Mouse (Mus musculus) ES-E14 (cell line): ENCODE results near the gene Palm3. TPM values are rescaled to one million over a fixed set of nuclear protein-coding genes. Genes with fewer than 3 reads are reported as not detected.

Source experiments
- DNase-seq: peaks from one replicate; pipeline ENCODE4 v3.0.0-alpha.2; 2013; ENCODE audit warnings: low read depth, low spot score
- H3K27ac ChIP-seq: 2 replicates; pipeline ENCODE4 v1.5.1; 2012; ENCODE audit warnings: low read depth, mild to moderate bottlenecking, low read length, moderate library complexity, mixed read lengths; ENCODE audit not compliant: poor library complexity, insufficient read depth, severe bottlenecking
- H3K36me3 ChIP-seq: 2 replicates; pipeline ENCODE4 v1.6.1; 2012; ENCODE audit warnings: mild to moderate bottlenecking, low read length, moderate library complexity, mixed read lengths; ENCODE audit not compliant: control insufficient read depth, poor library complexity, insufficient read depth, severe bottlenecking
- H3K4me1 ChIP-seq, 2 experiments: fragments of 150-350 bp in 1 of 2; sonication (generic) in 1 of 2; 2 replicates each; pipeline ENCODE4 v1.6.1; 2012; ENCODE audit warnings: low read length in 2 of 2, mild to moderate bottlenecking in 1 of 2, mixed read lengths in 1 of 2; ENCODE audit not compliant: control insufficient read depth in 2 of 2, insufficient read depth in 2 of 2, poor library complexity in 1 of 2
- H3K4me3 ChIP-seq, 2 experiments: fragments of 150-350 bp in 1 of 2; sonication (generic) in 1 of 2; 2 replicates each; pipeline ENCODE4 v1.5.1; 2012; ENCODE audit warnings: low read length in 2 of 2, low read depth in 1 of 2, mild to moderate bottlenecking in 1 of 2, mixed read lengths in 1 of 2; ENCODE audit not compliant: insufficient read depth in 1 of 2, poor library complexity in 1 of 2, severe bottlenecking in 1 of 2
- H3K9ac ChIP-seq: 2 replicates; pipeline ENCODE4 v1.6.1; 2012; ENCODE audit warnings: low read depth, mild to moderate bottlenecking, low read length, mixed read lengths; ENCODE audit not compliant: poor library complexity, insufficient read depth, severe bottlenecking
- H3K9me3 ChIP-seq: fragments of 150-350 bp; sonication (generic); 2 replicates; pipeline ENCODE4 v1.6.1; 2012; ENCODE audit warnings: low read depth, mild to moderate bottlenecking, low read length; ENCODE audit not compliant: control insufficient read depth, insufficient read depth
- CHD2 ChIP-seq: IDR thresholded peaks from 2 replicates; pipeline ENCODE4 v1.6.1; 2014; ENCODE audit warnings: mild to moderate bottlenecking, low read depth, low read length, inconsistent platforms
- HCFC1 ChIP-seq: IDR thresholded peaks from 2 replicates; pipeline ENCODE4 v1.6.1; 2012; ENCODE audit warnings: low read length, inconsistent platforms, borderline replicate concordance; ENCODE audit not compliant: insufficient read depth
- MAFK ChIP-seq: IDR thresholded peaks from 2 replicates; pipeline ENCODE4 v1.6.1; 2014; ENCODE audit warnings: mild to moderate bottlenecking, low read depth, low read length, inconsistent platforms; ENCODE audit not compliant: insufficient read depth
- ZC3H11A ChIP-seq: IDR thresholded peaks from 2 replicates; pipeline ENCODE4 v1.6.1; 2012; ENCODE audit warnings: low read depth, mild to moderate bottlenecking, inconsistent platforms, low read length, borderline replicate concordance
- ZNF384 ChIP-seq: IDR thresholded peaks from 2 replicates; pipeline ENCODE4 v1.6.1; 2012; ENCODE audit warnings: low read depth, low read length, inconsistent platforms
- in situ Hi-C, 2 experiments: fragments of 600-800 bp; cut with MboI; formaldehyde crosslinking; loops; one replicate each; pipeline ENCODE4 v1.15.1; 2025; ENCODE audit warnings: low sequenced_read_pairs in 2 of 2, inconsistent platforms in 1 of 2; ENCODE audit not compliant: unreplicated experiment in 2 of 2
- total RNA-seq: library from RNA; depleted of rRNA; stranded (reverse); fragments of 300-350 nt; gene quantifications from 2 replicates; pipeline ENCODE4 v1.2.3, GENCODE M21; 2012

Palm3 gene
- total RNA-seq, 1 experiment: 29.0 TPM

DNA sequence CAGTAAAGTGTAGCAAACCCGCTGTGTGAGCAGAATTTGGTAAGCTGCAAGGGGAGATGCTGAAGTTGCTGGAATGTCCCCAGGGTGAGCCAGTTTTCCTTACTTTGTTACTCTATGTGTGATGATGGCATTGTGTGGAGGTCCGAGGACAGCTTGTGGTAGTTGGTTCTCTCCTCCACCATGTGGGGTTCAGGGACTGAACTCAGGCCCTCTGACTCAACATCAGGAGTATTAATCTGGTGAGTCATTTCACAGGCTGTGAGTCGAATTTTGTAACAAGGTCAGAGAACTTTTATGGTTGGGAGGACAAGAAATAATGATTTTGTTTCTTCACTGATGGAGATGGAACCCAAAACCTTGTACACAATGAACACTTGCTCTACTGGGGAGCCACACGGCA is 11.5 kb downstream of the Palm3 start:
- H3K36me3 ChIP-seq: peaks cover 16% of the 10 kb centered on the region
- in situ Hi-C loops: no loop called here
- TF ChIP-seq CHD2: no peak
- no peak for TF ChIP-seq ZNF384
- no peak for TF ChIP-seq MAFK
- no peak for TF ChIP-seq HCFC1
- no peak for TF ChIP-seq ZC3H11A
- H3K4me1 ChIP-seq: peaks cover 0 to 7% of the 10 kb centered on the region in 2 experiments; a peak in 2 of 4 replicates
- H3K9me3 ChIP-seq: no peaks in the 10 kb centered on the region
- no peak overlapping the region for H3K9ac ChIP-seq
- no peak overlapping the region for H3K27ac ChIP-seq
- DNase-seq: no peak
- H3K4me3 ChIP-seq: no peak overlapping the region

- Histone ChIP-seq H3K36me3 (no peaks in the 10 kb centered on the region), H3K9ac (no peak overlapping the region), H3K9me3 (no peaks in the 10 kb centered on the region), H3K4me3 (no peak overlapping the region), H3K27ac (no peak overlapping the region), H3K4me1 (peaks cover 0 to 4% of the 10 kb centered on the region in 2 experiments; a peak in 2 of 4 replicates)
- in situ Hi-C loops: no loop called here
- DNase-seq: no peak
- TF ChIP-seq HCFC1 (no peak), CHD2 (no peak), MAFK (no peak), ZC3H11A (no peak), ZNF384 (no peak)
Observed at GRCm38 (mm10) chr8:84038015-84038414, 16.7 kb downstream of the Palm3 start.

DNA sequence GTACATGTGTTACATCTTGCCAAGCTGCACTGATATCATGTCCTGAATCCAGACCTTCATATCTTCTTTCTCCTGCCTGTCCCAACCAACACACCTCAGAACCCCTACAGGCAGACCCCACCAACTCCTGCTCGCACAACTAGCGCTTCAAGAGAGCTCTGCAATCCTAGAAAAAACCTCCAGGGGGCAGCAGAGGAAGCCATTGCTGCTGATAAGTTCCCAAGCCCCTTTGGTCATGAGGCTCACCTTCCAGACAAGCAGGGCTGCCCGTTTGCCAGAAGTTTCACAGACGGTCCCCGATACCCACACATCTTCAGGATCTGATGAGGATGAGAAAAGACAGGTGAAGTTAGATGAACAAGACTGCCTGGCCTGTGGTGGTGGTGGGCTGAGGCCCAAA is 17.8 kb downstream of the Palm3 start:
- H3K9me3 ChIP-seq: no peaks in the 10 kb centered on the region
- no peak overlapping the region for H3K27ac ChIP-seq
- in situ Hi-C loops: no loop called here
- H3K9ac ChIP-seq: no peak overlapping the region
- no peak overlapping the region for H3K4me3 ChIP-seq
- peaks cover 3 to 9% of the 10 kb centered on the region in 2 experiments for H3K4me1 ChIP-seq
- no peaks in the 10 kb centered on the region for H3K36me3 ChIP-seq
- 0 out of 2 replicates have a peak, but pooled peaks have one; percentile 7 for TF ChIP-seq ZC3H11A
- TF ChIP-seq ZNF384: no peak
- DNase-seq: peak; percentile 92

- DNase-seq: no peak
- H3K27ac ChIP-seq: no peak within 1 kb of the TSS
- H3K4me3 ChIP-seq: peak within 1 kb of the TSS; percentile 51 to 66
- no peaks in the 10 kb centered on the region for H3K9me3 ChIP-seq
- no peak for TF ChIP-seq CHD2
- no peak for TF ChIP-seq HCFC1
- TF ChIP-seq ZC3H11A: no peak
- TF ChIP-seq MAFK: no peak
- no peak for TF ChIP-seq ZNF384
- no peaks in the 10 kb centered on the region for H3K36me3 ChIP-seq
- peak within 1 kb of the TSS; percentile 15; the same call in 1 of the 2 replicates for H3K9ac ChIP-seq
- in situ Hi-C loops: no loop called here
- peaks cover 6 to 14% of the 10 kb centered on the region in 2 experiments for H3K4me1 ChIP-seq
Observed at GRCm38 (mm10) chr8:84042066-84042947, 21.0 kb downstream of the Palm3 start, which contains the start of gene Il27ra. Gene Il27ra (minus strand): TSS chr8:84042589.
